Mouse (Mus musculus): ENCODE measurements at regions not wholly inside any gene's neighbourhood (a gene's known extent, or its start where the extent isn't known, plus 50 kb on each side); places are given as distances from the start of the nearest gene placed in this dataset.

DNA sequence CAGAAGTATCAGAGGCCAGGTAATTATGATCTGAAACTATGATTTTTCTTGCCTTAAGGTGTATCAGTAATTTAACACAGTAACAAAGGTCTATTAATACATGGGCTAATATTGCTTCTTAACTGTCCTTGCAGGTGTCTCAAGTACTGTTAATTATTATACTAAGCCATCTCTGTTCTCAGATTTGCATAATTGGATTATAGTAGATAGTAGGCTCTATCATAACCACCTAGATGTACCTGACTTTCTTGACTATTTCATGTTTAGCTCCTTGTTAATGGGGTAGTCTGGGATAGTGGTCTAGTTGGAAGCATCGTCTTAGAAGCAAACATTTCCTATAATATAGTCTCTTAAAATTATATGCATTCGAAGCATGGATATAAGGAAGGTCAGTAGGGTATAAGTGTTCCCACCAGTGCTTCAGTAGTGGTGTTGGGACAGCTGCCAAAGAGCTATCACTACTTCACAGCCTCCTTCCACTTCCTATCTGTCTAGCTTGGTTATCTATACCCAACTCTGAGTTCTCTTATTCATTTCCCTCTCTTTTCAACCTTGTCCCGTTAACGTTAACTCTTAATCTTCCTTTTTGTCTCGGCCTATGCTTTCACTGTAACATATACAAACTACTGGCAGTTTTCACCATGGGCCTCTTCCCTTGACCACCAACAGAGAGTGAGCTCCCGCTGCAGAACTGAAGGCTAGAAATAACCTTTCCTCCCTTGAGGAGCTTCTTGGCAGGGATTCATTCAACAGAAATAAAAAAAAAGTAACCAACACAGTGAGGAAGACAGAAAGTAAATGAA, 630.9 kb upstream of the Lcorl start:
- no peak for DNase-seq (ENCODE audit: low read depth, low spot score)

DNA sequence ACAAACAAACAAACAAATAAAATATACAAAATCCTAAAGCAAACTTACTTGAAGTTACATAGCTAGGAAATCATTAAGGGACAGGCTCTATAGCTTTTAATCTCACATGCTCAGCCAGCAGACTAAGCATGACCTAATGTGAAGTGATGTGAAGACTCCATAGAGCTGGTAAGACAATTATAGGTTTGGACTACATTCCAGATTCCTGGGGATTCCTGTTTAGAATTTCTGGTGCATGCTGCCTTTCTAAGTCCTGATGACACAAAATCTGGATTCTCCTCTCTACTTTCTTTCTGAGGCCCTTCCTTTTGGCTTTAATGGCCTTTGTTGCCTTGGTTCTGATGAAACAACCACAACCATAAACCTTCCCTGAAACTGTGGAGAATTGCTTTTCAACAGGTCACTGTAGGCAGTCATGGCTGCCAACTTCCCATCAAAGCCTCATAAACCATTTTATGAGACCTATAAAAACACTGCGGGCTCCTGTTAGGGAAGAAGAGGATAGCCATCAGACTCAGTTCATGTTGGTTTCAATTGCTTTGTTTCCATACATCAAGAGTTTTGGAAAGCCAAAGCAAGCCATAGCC, 629.4 kb upstream of the Lcorl start:
- DNase-seq (ENCODE audit: low read depth, low spot score), result no peak

- no peak for DNase-seq (ENCODE audit: low read depth, low spot score)
Observed at GRCm38 (mm10) chr5:46456356-46456755, 598.9 kb upstream of the Lcorl start.

DNA sequence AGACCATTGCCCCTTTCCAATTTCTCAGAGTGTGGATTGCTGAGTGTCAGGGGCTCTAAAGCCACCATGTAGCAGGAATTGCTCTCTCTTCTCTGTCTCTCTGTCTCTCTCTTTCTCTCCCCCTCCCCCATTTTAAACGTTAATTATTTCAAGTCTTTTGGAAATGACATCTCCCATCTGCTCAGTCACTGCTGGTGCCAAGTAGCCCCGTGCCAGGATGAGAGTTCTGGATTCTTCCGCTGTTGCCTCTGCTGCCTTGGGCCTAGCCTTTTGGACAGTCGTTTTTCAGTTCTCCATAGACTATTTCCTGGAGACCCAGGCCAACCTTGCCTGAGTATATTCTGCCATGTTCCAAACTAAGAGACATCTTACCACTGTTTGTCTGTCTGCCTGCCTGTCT, 590.9 kb upstream of the Lcorl start:
- no peak for DNase-seq (ENCODE audit: low read depth, low spot score)

DNA sequence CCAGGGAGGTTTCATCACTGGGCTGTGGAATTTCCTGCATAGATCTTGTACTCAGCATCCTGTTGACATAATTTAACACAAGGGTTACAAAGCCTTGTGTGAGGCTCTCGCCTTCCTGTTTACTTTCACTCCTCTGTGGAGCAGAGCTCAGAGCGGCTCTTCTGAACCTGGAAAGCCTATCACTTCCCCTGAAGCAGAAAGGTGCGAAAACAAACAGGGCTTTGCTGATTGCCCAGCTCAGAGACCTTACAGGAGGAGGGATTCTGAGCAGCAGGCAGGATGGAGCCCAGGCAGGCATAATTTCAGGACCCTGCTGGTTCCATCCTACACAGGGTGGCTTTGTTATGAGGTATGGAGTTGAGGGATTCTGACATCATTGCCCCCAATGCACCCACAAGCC, 588.4 kb upstream of the Lcorl start:
- DNase-seq (ENCODE audit: low read depth, low spot score), result no peak

GRCm38 (mm10) chr5:46445122-46445521, 587.7 kb upstream of the Lcorl start:
- no peak for DNase-seq (ENCODE audit: low read depth, low spot score)

GRCm38 (mm10) chr5:46443805-46444340, 586.5 kb upstream of the Lcorl start:
- peak; percentile 9 for DNase-seq (ENCODE audit: low read depth, low spot score)

- no peak for DNase-seq (ENCODE audit: low read depth, low spot score)
Observed at GRCm38 (mm10) chr5:46442600-46443248, 585.3 kb upstream of the Lcorl start.

DNA sequence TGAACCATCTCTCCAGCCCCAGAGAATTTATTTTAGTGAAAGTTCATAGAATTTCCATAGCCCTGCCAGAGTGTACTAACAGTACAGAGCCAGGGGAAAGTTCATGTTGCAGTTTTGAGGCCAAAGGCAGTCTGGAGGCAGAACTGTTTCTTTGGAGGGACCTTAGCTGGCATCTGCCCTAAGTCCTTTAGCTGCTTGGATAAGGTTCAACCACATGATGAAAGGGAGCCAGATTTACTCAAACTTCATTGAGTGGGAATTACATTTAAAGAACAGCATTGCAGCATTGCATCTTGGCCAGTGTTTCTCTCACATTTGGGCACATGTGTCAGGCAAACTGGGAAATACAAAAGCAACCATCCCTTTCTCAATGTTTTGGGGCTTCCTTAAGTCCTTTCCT, 584.3 kb upstream of the Lcorl start:
- DNase-seq (ENCODE audit: low read depth, low spot score), result no peak

- no peak for DNase-seq (ENCODE audit: low read depth, low spot score)
Observed at GRCm38 (mm10) chr5:46431644-46432367, 574.4 kb upstream of the Lcorl start.

GRCm38 (mm10) chr5:46422738-46423137, 565.3 kb upstream of the Lcorl start:
- DNase-seq (ENCODE audit: low read depth, low spot score), result no peak

GRCm38 (mm10) chr5:46406969-46407368, 549.6 kb upstream of the Lcorl start:
- no peak for DNase-seq (ENCODE audit: low read depth, low spot score)

DNA sequence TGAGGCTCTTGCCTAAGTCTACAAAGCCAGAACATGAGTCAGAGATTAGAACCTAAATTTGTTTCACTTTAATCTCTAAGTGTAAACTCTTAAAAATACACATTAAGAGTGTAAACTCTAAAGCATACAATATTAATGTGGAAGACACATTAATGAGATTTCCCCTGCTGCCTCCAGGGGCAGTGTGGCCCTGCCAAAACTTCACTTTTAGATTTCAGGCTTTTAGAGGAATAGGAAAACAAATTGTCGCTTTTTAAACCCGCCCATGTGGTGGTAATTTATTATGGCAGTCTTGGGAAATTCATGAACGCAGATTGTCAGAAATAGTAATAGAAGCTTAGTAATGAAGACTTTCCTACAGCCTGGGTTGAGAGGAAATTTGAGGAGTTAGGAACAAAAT, 549.0 kb upstream of the Lcorl start:
- no peak for DNase-seq (ENCODE audit: low read depth, low spot score)

DNA sequence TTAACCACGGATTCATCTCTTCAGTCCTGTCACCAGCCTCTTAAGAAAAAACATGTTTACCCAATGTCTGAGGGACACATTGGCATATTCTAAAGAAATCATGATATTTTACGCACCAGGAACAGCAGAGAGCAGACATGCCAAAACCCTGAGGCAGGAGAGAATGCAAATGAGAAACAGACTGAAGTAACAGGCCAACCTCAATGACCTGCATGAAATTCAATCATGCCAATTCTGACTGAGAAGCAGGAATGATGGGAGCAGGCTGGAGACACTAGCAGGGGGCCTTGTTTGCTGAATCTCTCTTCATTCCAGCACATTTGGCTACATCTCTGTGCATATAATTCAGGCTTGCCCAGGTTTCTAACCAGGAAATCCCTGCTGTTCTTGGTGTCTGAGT, 529.2 kb upstream of the Lcorl start:
- DNase-seq (ENCODE audit: low read depth, low spot score), result no peak

DNA sequence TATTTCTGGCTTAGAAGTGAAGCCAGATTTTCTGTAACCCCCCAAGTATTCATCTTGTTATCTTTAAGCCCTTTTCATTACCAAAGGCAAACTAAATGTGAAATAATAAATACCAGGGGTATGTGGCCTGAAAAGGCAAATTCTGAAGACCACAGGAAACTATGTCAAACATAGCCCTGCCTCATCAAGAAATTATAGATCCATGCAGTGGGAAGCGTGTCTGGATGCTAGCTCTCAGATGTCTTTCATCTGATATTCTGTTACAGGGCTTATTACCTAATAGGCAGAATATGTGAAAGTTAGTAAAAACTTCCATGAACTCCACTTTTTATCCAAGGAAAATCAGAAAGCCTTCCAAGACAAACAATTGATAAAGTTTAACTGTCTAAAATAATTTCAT, 509.9 kb upstream of the Lcorl start:
- no peak for DNase-seq (ENCODE audit: low read depth, low spot score)

GRCm38 (mm10) chr5:46363661-46364060, 506.2 kb upstream of the Lcorl start:
- DNase-seq (ENCODE audit: low read depth, low spot score), result no peak

DNA sequence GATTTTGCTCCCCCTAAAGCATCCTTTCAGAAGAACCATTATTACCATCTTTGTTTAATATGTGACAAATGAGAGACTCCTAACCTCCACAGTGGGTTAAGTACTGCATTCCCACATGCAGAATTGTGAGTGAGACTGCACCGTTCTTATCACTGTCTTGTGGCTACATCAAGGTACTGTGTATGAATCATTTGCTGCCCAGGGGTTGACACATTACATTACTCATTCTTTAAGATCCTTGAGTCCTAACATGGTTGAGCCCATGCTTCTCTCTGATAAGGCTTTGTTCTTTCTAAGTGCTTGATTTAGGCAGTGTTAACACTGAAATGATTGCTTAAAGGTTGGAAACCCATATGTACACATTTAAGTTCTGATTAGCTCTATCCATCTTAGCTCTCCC, 504.2 kb upstream of the Lcorl start:
- no peak for DNase-seq (ENCODE audit: low read depth, low spot score)

GRCm38 (mm10) chr5:46348448-46348847, 491.0 kb upstream of the Lcorl start:
- DNase-seq (ENCODE audit: low read depth, low spot score), result no peak

DNA sequence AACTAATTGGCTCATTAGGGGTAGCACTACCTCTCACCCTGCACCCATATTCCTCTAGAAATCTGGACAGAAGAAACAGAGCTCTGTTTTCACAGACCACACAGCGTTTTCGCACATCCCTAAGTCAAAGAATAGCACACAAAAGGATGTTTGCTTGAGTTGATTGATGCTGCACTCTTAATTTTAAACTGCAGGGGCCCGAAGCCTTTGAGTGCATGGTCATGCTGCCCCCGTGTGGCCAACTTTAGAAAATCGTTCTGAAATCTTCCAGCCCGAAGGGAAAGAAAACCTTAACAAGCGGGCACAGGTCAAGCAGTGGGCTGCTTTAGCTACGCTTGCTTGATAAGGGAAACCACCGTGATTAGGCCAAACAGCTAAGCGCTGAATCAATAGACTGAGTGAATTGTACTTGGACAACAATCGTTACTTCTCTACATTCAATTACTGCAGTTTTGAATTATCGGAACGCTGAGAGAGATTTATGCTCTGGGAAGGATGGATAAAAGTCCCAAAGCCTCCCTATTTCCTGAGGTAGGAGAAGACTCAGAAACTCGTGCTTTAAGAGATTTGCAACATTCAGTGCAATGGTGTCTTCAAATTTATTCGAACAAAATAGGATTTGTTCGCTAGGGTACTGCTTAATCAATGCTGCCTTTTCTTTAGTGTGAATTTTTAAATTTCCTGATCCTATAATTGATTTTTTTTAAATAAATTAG, 490.1 kb upstream of the Lcorl start:
- DNase-seq (ENCODE audit: low read depth, low spot score), result peak; percentile 74

GRCm38 (mm10) chr5:46338461-46338860, 481.0 kb upstream of the Lcorl start:
- DNase-seq (ENCODE audit: low read depth, low spot score), result no peak

GRCm38 (mm10) chr5:46330880-46331279, 473.5 kb upstream of the Lcorl start:
- DNase-seq (ENCODE audit: low read depth, low spot score), result no peak

Measured in ES-CJ7 (cell line).